Mouse (Mus musculus) midbrain, embryonic 14.5 days (tissue): ENCODE results near the gene Fgf12. TPM values are rescaled to one million over a fixed set of nuclear protein-coding genes. Genes with fewer than 3 reads are reported as not detected.
A peak's percentile ranks its signal among the peaks of the same experiment; 100 is the strongest.

ENCODE experiments used
- ATAC-seq: fragments of 200-750 bp; cut with Nextera tagmentation; 2 replicates; pipeline ENCODE4 v1.8.0; 2017; ENCODE audit warnings: moderate number of reproducible peaks, moderate library complexity; ENCODE audit not compliant: low FRiP score, low TSS enrichment
- DNase-seq: peaks from one replicate; pipeline ENCODE4 v3.0.0-alpha.2; 2015
- H3K27ac ChIP-seq: fragments of 300-500 bp; sonication (generic); replicated peaks from 2 replicates; pipeline ENCODE4 v1.5.1; 2014; ENCODE audit warnings: mild to moderate bottlenecking, low read depth, low read length, moderate library complexity
- H3K27me3 ChIP-seq: fragments of 300-500 bp; sonication (generic); 2 replicates; pipeline ENCODE4 v1.6.1; 2014; ENCODE audit warnings: low read length, control low read depth, mixed read lengths; ENCODE audit not compliant: control insufficient read depth, insufficient read depth
- H3K36me3 ChIP-seq: fragments of 300-500 bp; sonication (generic); 2 replicates; pipeline ENCODE4 v1.6.1; 2014; ENCODE audit warnings: low read length, control low read depth; ENCODE audit not compliant: control insufficient read depth, insufficient read depth
- H3K4me1 ChIP-seq: fragments of 300-500 bp; sonication (generic); 2 replicates; pipeline ENCODE4 v1.6.1; 2014; ENCODE audit warnings: mild to moderate bottlenecking, antibody characterized with exemption, low read length, control low read depth; ENCODE audit not compliant: control insufficient read depth, insufficient read depth
- H3K4me2 ChIP-seq: fragments of 300-500 bp; sonication (generic); 2 replicates; pipeline ENCODE4 v1.6.1; 2014; ENCODE audit warnings: mild to moderate bottlenecking, low read length, moderate library complexity
- H3K4me3 ChIP-seq: fragments of 300-500 bp; sonication (generic); replicated peaks from 2 replicates; pipeline ENCODE4 v1.5.1; 2014; ENCODE audit warnings: low read depth, low read length
- H3K9ac ChIP-seq: fragments of 300-500 bp; sonication (generic); replicated peaks from 2 replicates; pipeline ENCODE4 v1.6.1; 2014; ENCODE audit warnings: mild to moderate bottlenecking, low read length, moderate library complexity
- H3K9me3 ChIP-seq: fragments of 300-500 bp; sonication (generic); 2 replicates; pipeline ENCODE4 v1.6.1; 2016; ENCODE audit warnings: low read length, control low read depth, mixed read lengths; ENCODE audit not compliant: control insufficient read depth
- WGBS: fragments of 180-500 bp; shearing (Covaris S2); extraction: QIAGEN DNeasy Blood & Tissue Kit; methylation state at CpG from one replicate; pipeline ENCODE4 v1.1.7; 2014; 5-methylcytosine and 5-hydroxymethylcytosine counted together
- polyA plus RNA-seq: library from polyadenylated mRNA; unstranded; fragments of >200 nt; fragmentation: Nextera tagmentation; extraction: Ambion mirVana; gene quantifications from 2 replicates; pipeline ENCODE4 v1.2.1, GENCODE M21; 2014

The Fgf12 gene
- 32.1 and 46.1 TPM in 2 replicates for polyA plus RNA-seq

GRCm38 (mm10) chr16:28752638-28753118 is at the start of gene Fgf12:
Gene Fgf12 (minus strand): TSS chr16:28753068.
- H3K4me3 ChIP-seq: peak within 1 kb of the TSS; percentile 50
- peak within 1 kb of the TSS; percentile 66 for H3K9ac ChIP-seq
- no peaks in the 10 kb centered on the region for H3K9me3 ChIP-seq
- DNase-seq (peak; percentile 63), ATAC-seq (peak; percentile 61)
- H3K4me2 ChIP-seq: peak within 1 kb of the TSS; percentile 90
- WGBS: under 1% methylated on average over 16 of the region's 16 CpGs
- H3K4me1 ChIP-seq: 0 out of 2 replicates have a peak, but pooled peaks cover 3% of the 10 kb centered on the region
- H3K27ac ChIP-seq: peak within 1 kb of the TSS; percentile 78
- no peaks in the 10 kb centered on the region for H3K27me3 ChIP-seq
- H3K36me3 ChIP-seq: no peaks in the 10 kb centered on the region

- Histone ChIP-seq H3K4me2 (no peak overlapping the region), H3K4me3 (no peak overlapping the region), H3K27me3 (no peaks in the 10 kb centered on the region), H3K9ac (no peak overlapping the region), H3K9me3 (no peaks in the 10 kb centered on the region), H3K27ac (no peak overlapping the region), H3K4me1 (no peaks in the 10 kb centered on the region), H3K36me3 (no peaks in the 10 kb centered on the region)
- ATAC-seq: no peak
- peak; percentile 87 for DNase-seq
- 6% methylated on average over 4 of the region's 4 CpGs for WGBS
Observed at GRCm38 (mm10) chr16:28793115-28793514, 40.2 kb upstream of the Fgf12 start.

- H3K27ac ChIP-seq: no peak overlapping the region
- ATAC-seq (no peak), DNase-seq (no peak)
- H3K9me3 ChIP-seq: no peaks in the 10 kb centered on the region
- no peak overlapping the region for H3K9ac ChIP-seq
- 100% methylated on average over 2 of the region's 2 CpGs for WGBS
- no peaks in the 10 kb centered on the region for H3K36me3 ChIP-seq
- H3K4me2 ChIP-seq: no peak overlapping the region
- H3K4me3 ChIP-seq: no peak overlapping the region
- H3K4me1 ChIP-seq: no peaks in the 10 kb centered on the region
- no peaks in the 10 kb centered on the region for H3K27me3 ChIP-seq
Observed at GRCm38 (mm10) chr16:28770276-28770675, 17.4 kb upstream of the Fgf12 start.

- WGBS: 76% methylated on average over 4 of the region's 4 CpGs
- H3K36me3 ChIP-seq: no peaks in the 10 kb centered on the region
- no peaks in the 10 kb centered on the region for H3K9me3 ChIP-seq
- H3K9ac ChIP-seq: no peak overlapping the region
- ATAC-seq (peak; percentile 55; the same call in 1 of the 2 replicates), DNase-seq (peak; percentile 45)
- H3K4me2 ChIP-seq: no peak overlapping the region
- no peaks in the 10 kb centered on the region for H3K27me3 ChIP-seq
- no peak overlapping the region for H3K4me3 ChIP-seq
- no peaks in the 10 kb centered on the region for H3K4me1 ChIP-seq
- no peak overlapping the region for H3K27ac ChIP-seq
Observed at GRCm38 (mm10) chr16:28761417-28761976, 8.6 kb upstream of the Fgf12 start.

- H3K4me2 ChIP-seq: peak overlapping the region; percentile 90
- H3K36me3 ChIP-seq: no peaks in the 10 kb centered on the region
- peak overlapping the region; percentile 50 for H3K4me3 ChIP-seq
- no peaks in the 10 kb centered on the region for H3K27me3 ChIP-seq
- no peaks in the 10 kb centered on the region for H3K9me3 ChIP-seq
- ATAC-seq (peak; percentile 97), DNase-seq (peak; percentile 96)
- peak overlapping the region; percentile 78 for H3K27ac ChIP-seq
- H3K4me1 ChIP-seq: 0 out of 2 replicates have a peak, but pooled peaks cover 3% of the 10 kb centered on the region
- WGBS: under 1% methylated on average over 33 of the region's 33 CpGs
- H3K9ac ChIP-seq: peak overlapping the region; percentile 66
Observed at GRCm38 (mm10) chr16:28753124-28753917, 453 bp upstream of the Fgf12 start.

- no peak overlapping the region for H3K27ac ChIP-seq
- H3K4me3 ChIP-seq: no peak overlapping the region
- H3K9me3 ChIP-seq: no peaks in the 10 kb centered on the region
- H3K27me3 ChIP-seq: no peaks in the 10 kb centered on the region
- no peak overlapping the region for H3K9ac ChIP-seq
- 78% methylated on average over 3 of the region's 3 CpGs for WGBS
- DNase-seq (no peak), ATAC-seq (no peak)
- no peaks in the 10 kb centered on the region for H3K4me1 ChIP-seq
- H3K4me2 ChIP-seq: no peak overlapping the region
- no peaks in the 10 kb centered on the region for H3K36me3 ChIP-seq
Observed at GRCm38 (mm10) chr16:28734461-28734860, 18.4 kb downstream of the Fgf12 start.

GRCm38 (mm10) chr16:28726792-28727191 is 26.1 kb downstream of the Fgf12 start:
- H3K9ac ChIP-seq: no peak overlapping the region
- ATAC-seq (no peak), DNase-seq (no peak)
- no peak overlapping the region for H3K4me2 ChIP-seq
- 92% methylated on average over 6 of the region's 6 CpGs for WGBS
- H3K27me3 ChIP-seq: no peaks in the 10 kb centered on the region
- H3K9me3 ChIP-seq: no peaks in the 10 kb centered on the region
- no peaks in the 10 kb centered on the region for H3K36me3 ChIP-seq
- no peak overlapping the region for H3K4me3 ChIP-seq
- no peak overlapping the region for H3K27ac ChIP-seq
- H3K4me1 ChIP-seq: no peaks in the 10 kb centered on the region

- H3K36me3 ChIP-seq: no peaks in the 10 kb centered on the region
Observed at GRCm38 (mm10) chr16:28706623-28707022, 46.2 kb downstream of the Fgf12 start.

More at GRCm38 (mm10) chr16:28706623-28707022, 46.2 kb downstream of the Fgf12 start:
- Histone ChIP-seq H3K27ac (no peak overlapping the region), H3K27me3 (no peaks in the 10 kb centered on the region), H3K4me2 (no peak overlapping the region), H3K9me3 (no peaks in the 10 kb centered on the region), H3K4me1 (no peaks in the 10 kb centered on the region), H3K9ac (no peak overlapping the region), H3K4me3 (no peak overlapping the region)
- ATAC-seq (no peak), DNase-seq (no peak)
- 60% methylated on average over 3 of the region's 3 CpGs for WGBS
